Mouse (Mus musculus) forebrain, postnatal 0 days (tissue): ENCODE results near the gene Cct2. TPM values are rescaled to one million over a fixed set of nuclear protein-coding genes. Genes with fewer than 3 reads are reported as not detected.
A peak's percentile ranks its signal among the peaks of the same experiment; 100 is the strongest.

Experiments used
- ATAC-seq: fragments of 200-750 bp; cut with Nextera tagmentation; 2 replicates; pipeline ENCODE4 v1.8.0; 2017; ENCODE audit warnings: mild to moderate bottlenecking, moderate library complexity
- DNase-seq: peaks from one replicate; pipeline ENCODE4 v3.0.0-alpha.2; 2015
- H3K27ac ChIP-seq: fragments of 300-500 bp; sonication (generic); 2 replicates; pipeline ENCODE4 v1.5.1; 2014; ENCODE audit warnings: low read depth, mild to moderate bottlenecking, antibody characterized with exemption, low read length, moderate library complexity, mixed read lengths
- H3K27me3 ChIP-seq: fragments of 300-500 bp; sonication (generic); 2 replicates; pipeline ENCODE4 v1.6.1; 2014; ENCODE audit warnings: mild to moderate bottlenecking, low read length, mixed read lengths; ENCODE audit not compliant: insufficient read depth
- H3K36me3 ChIP-seq: fragments of 300-500 bp; sonication (generic); 2 replicates; pipeline ENCODE4 v1.6.1; 2014; ENCODE audit warnings: mild to moderate bottlenecking, moderate library complexity; ENCODE audit not compliant: insufficient read depth
- H3K4me1 ChIP-seq: fragments of 300-500 bp; sonication (generic); 2 replicates; pipeline ENCODE4 v1.6.1; 2014; ENCODE audit warnings: antibody characterized with exemption; ENCODE audit not compliant: insufficient read depth
- H3K4me2 ChIP-seq: fragments of 300-500 bp; sonication (generic); 2 replicates; pipeline ENCODE4 v1.6.1; 2014; ENCODE audit warnings: low read depth, mild to moderate bottlenecking, moderate library complexity
- H3K4me3 ChIP-seq: fragments of 300-500 bp; sonication (generic); 2 replicates; pipeline ENCODE4 v1.5.1; 2014; ENCODE audit warnings: low read depth, low read length, mixed read lengths
- H3K9ac ChIP-seq: fragments of 300-500 bp; sonication (generic); 2 replicates; pipeline ENCODE4 v1.6.1; 2014; ENCODE audit warnings: mild to moderate bottlenecking
- H3K9me3 ChIP-seq: fragments of 300-500 bp; sonication (generic); 2 replicates; pipeline ENCODE4 v1.6.1; 2016; ENCODE audit warnings: low read length
- CTCF ChIP-seq: sonication (generic); IDR thresholded peaks from 2 replicates; pipeline ENCODE4 v1.5.1; 2016; ENCODE audit warnings: antibody characterized with exemption, control low read depth, low read depth
- WGBS: fragments of 180-500 bp; shearing (Covaris S2); extraction: QIAGEN DNeasy Blood & Tissue Kit; methylation state at CpG from one replicate; pipeline ENCODE4 v1.1.7; 2014; 5-methylcytosine and 5-hydroxymethylcytosine counted together
- polyA plus RNA-seq: library from polyadenylated mRNA; unstranded; fragments of >200 nt; fragmentation: Nextera tagmentation; extraction: Ambion mirVana; gene quantifications from 2 replicates; pipeline ENCODE4 v1.2.1, GENCODE M21; 2015
- total RNA-seq: library from RNA; depleted of rRNA; stranded (reverse); fragments of >200 nt; gene quantifications from 2 replicates; pipeline ENCODE4 v1.2.3, GENCODE M21; 2014

The Cct2 gene
- total and polyA plus RNA-seq, 2 experiments from 2014 or later: 249 to 399 TPM

GRCm38 (mm10) chr10:117021020-117021754 lies 42.4 kb downstream of the Cct2 start:
- WGBS: 23% methylated on average over 21 of the region's 21 CpGs
- Histone ChIP-seq H3K36me3 (no peaks in the 10 kb centered on the region), H3K27me3 (no peaks in the 10 kb centered on the region; the same call in 1 of the 2 replicates), H3K4me3 (no peak overlapping the region), H3K4me1 (no peaks in the 10 kb centered on the region), H3K9ac (no peak overlapping the region), H3K4me2 (no peak overlapping the region), H3K9me3 (no peaks in the 10 kb centered on the region), H3K27ac (no peak overlapping the region)
- TF ChIP-seq CTCF: no peak
- no peak for DNase-seq
- 0 out of 2 replicates have a peak, but pooled peaks have one; percentile 12 for ATAC-seq

- Histone ChIP-seq H3K9ac (no peak overlapping the region), H3K27ac (no peak overlapping the region), H3K9me3 (no peaks in the 10 kb centered on the region), H3K4me1 (no peaks in the 10 kb centered on the region), H3K36me3 (no peaks in the 10 kb centered on the region), H3K4me3 (no peak overlapping the region), H3K4me2 (no peak overlapping the region), H3K27me3 (no peaks in the 10 kb centered on the region; the same call in 1 of the 2 replicates)
- 42% methylated on average over 7 of the region's 7 CpGs for whole genome bisulfite sequencing
- ATAC-seq (no peak), DNase-seq (no peak)
- no peak for TF ChIP-seq CTCF
Measured at GRCm38 (mm10) chr10:117018281-117018840, 45.3 kb downstream of the Cct2 start.

GRCm38 (mm10) chr10:117014565-117014964 lies 49.0 kb downstream of the Cct2 start:
- no peak overlapping the region for H3K9ac ChIP-seq
- no peaks in the 10 kb centered on the region for H3K27me3 ChIP-seq
- H3K4me2 ChIP-seq: no peak overlapping the region
- H3K4me1 ChIP-seq: no peaks in the 10 kb centered on the region
- H3K36me3 ChIP-seq: no peaks in the 10 kb centered on the region
- WGBS: 84% methylated on average over 5 of the region's 5 CpGs
- TF ChIP-seq CTCF: no peak
- H3K9me3 ChIP-seq: no peaks in the 10 kb centered on the region
- H3K4me3 ChIP-seq: no peak overlapping the region
- 0 out of 2 replicates have a peak overlapping the region, but pooled peaks have one; percentile 21 for H3K27ac ChIP-seq
- DNase-seq (no peak), ATAC-seq (peak; percentile 32)

DNA sequence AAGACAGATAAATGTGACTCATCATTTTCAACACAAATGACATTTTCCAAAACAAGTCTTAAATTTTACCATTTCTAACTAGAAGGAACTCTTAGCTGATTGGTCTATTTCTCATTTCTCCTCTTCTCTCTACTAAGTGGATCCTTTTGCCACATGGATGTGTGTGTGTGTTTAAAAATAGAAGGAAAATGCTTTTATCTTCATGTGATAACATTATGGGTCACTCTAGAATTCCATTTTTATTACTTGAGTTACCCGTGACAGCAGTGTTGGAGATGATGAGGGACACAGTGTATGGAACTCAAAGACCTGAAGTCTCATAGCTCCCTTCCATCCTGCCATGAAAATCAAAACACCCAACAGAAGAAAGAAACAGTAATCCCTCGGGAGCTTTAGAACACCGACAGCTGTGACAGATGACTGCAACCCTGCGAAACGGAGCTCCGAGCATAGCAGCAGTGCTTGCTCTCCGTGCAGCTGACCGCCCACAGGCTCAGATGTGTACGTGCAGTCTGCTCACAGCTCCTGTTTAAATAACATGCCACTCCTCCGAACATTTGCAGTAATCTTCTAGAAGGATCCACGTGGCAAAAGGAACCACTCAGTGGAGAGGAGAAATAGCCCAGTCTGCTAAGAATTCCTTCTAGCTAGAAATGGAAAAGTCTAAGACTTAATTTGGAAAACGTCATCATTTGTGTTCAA lies 49.8 kb downstream of the Cct2 start:
- Histone ChIP-seq H3K27ac (no peak overlapping the region), H3K4me1 (no peaks in the 10 kb centered on the region), H3K4me2 (peak overlapping the region; percentile 23), H3K4me3 (no peak overlapping the region), H3K27me3 (no peaks in the 10 kb centered on the region), H3K9ac (no peak overlapping the region), H3K36me3 (no peaks in the 10 kb centered on the region), H3K9me3 (no peaks in the 10 kb centered on the region)
- WGBS: 29% methylated on average over 12 of the region's 12 CpGs
- DNase-seq (peak; percentile 62), ATAC-seq (peak; percentile 95)
- 0 out of 2 replicates have a peak, but pooled peaks have one; percentile 9 for TF ChIP-seq CTCF

GRCm38 (mm10) chr10:117011047-117011446 lies 52.6 kb downstream of the Cct2 start:
- 52% methylated on average over 8 of the region's 8 CpGs for WGBS
- Histone ChIP-seq H3K27me3 (no peaks in the 10 kb centered on the region), H3K9ac (no peak overlapping the region)

DNA sequence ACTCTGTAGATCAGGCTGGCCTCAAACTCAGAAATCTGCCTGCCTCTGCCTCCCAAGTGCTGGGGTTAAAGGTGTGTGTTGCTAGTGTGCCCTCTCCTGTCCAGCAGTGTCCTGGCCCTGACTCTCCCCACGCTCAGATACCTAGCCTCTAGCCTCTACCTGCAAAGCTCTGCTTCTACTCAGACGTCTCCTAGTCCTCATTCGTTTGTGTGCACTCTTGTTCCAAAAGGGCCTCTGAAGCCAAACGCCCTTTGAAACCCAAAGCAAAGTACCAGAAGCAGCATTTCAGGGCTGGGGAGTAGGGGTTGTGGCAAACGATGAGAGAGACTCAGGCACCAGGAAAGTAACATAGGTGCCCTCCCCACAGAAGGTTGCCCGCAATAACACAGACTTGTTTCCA lies 53.9 kb downstream of the Cct2 start:
- no peak for DNase-seq
- H3K27me3 ChIP-seq: no peaks in the 10 kb centered on the region
- no peak overlapping the region for H3K4me3 ChIP-seq
- TF ChIP-seq CTCF: no peak
- ATAC-seq: no peak
- no peaks in the 10 kb centered on the region for H3K9me3 ChIP-seq
- H3K9ac ChIP-seq: no peak overlapping the region
- no peaks in the 10 kb centered on the region for H3K36me3 ChIP-seq
- no peaks in the 10 kb centered on the region for H3K4me1 ChIP-seq
- 89% methylated on average over 6 of the region's 6 CpGs for whole genome bisulfite sequencing
- H3K27ac ChIP-seq: no peak overlapping the region
- H3K4me2 ChIP-seq: no peak overlapping the region

More at GRCm38 (mm10) chr10:117011047-117011446, 52.6 kb downstream of the Cct2 start:
- no peaks in the 10 kb centered on the region for H3K4me1 ChIP-seq
- no peak for TF ChIP-seq CTCF
- H3K27ac ChIP-seq: no peak overlapping the region
- H3K36me3 ChIP-seq: no peaks in the 10 kb centered on the region
- H3K4me2 ChIP-seq: no peak overlapping the region
- no peaks in the 10 kb centered on the region for H3K9me3 ChIP-seq
- DNase-seq (no peak), ATAC-seq (no peak)
- H3K4me3 ChIP-seq: no peak overlapping the region
